Mouse (Mus musculus) spleen, postnatal 14 days (tissue): ENCODE measurements around the gene Ilf3.

Experiments
- DNase-seq, 2 experiments: peaks; one replicate each; pipeline ENCODE4 v3.0.0; 2021 to 2022; ENCODE audit warnings: low spot score in 2 of 2

Ilf3 gene

GRCm38 (mm10) chr9:21346627-21347365 lies 20.9 kb upstream of the Ilf3 start:
- no peak for DNase-seq

GRCm38 (mm10) chr9:21348152-21348551 lies 19.5 kb upstream of the Ilf3 start:
- no peak for DNase-seq

GRCm38 (mm10) chr9:21351178-21351577 lies 16.5 kb upstream of the Ilf3 start:
- DNase-seq: no peak

- no peak for DNase-seq
These were observed 15.8 kb upstream of the Ilf3 start for GRCm38 (mm10) chr9:21351702-21352377.

- no peak for DNase-seq
These were observed 15.0 kb upstream of the Ilf3 start for GRCm38 (mm10) chr9:21352463-21353372.

- DNase-seq: no peak
These were observed 14.3 kb upstream of the Ilf3 start for GRCm38 (mm10) chr9:21353373-21353686.

GRCm38 (mm10) chr9:21354796-21355195 lies 12.9 kb upstream of the Ilf3 start:
- DNase-seq: no peak

- DNase-seq: peak in 1 of 2 experiments; percentile 61
These were observed 10.5 kb upstream of the Ilf3 start for GRCm38 (mm10) chr9:21356981-21357718.

- DNase-seq: peak; percentile 54 to 73
These were observed 990 bp upstream of the Ilf3 start for GRCm38 (mm10) chr9:21366541-21367220.

GRCm38 (mm10) chr9:21368131-21368584 lies 487 bp downstream of the Ilf3 start:
- DNase-seq: peak; percentile 61 to 75

- DNase-seq: no peak
These were observed 1.4 kb downstream of the Ilf3 start for GRCm38 (mm10) chr9:21369080-21369479.

- DNase-seq: no peak
These were observed 3.2 kb downstream of the Ilf3 start for GRCm38 (mm10) chr9:21370876-21371275.

GRCm38 (mm10) chr9:21372508-21372907 lies 4.8 kb downstream of the Ilf3 start:
- no peak for DNase-seq

- no peak for DNase-seq
These were observed 11.5 kb downstream of the Ilf3 start for GRCm38 (mm10) chr9:21379195-21379594.

GRCm38 (mm10) chr9:21380868-21381267 lies 13.2 kb downstream of the Ilf3 start:
- no peak for DNase-seq

GRCm38 (mm10) chr9:21383966-21384365 lies 16.3 kb downstream of the Ilf3 start:
- DNase-seq: no peak

- DNase-seq: no peak
These were observed 25.0 kb downstream of the Ilf3 start for GRCm38 (mm10) chr9:21392646-21393175.

- DNase-seq: no peak
These were observed 28.0 kb downstream of the Ilf3 start for GRCm38 (mm10) chr9:21395692-21396091.

GRCm38 (mm10) chr9:21397170-21397569 lies 29.5 kb downstream of the Ilf3 start:
- no peak for DNase-seq

- DNase-seq: no peak
These were observed 33.4 kb downstream of the Ilf3 start for GRCm38 (mm10) chr9:21401042-21401441.

- no peak for DNase-seq
These were observed 35.1 kb downstream of the Ilf3 start for GRCm38 (mm10) chr9:21402764-21403253.
